Mouse (Mus musculus) duodenum, adult 2 months (tissue): ENCODE measurements around the gene Taar8c. TPM values are rescaled to one million over a fixed set of nuclear protein-coding genes. Genes with fewer than 3 reads are reported as not detected.

Experiments
- polyA plus RNA-seq: library from polyadenylated mRNA; depleted of rRNA; stranded (reverse); fragments of >200 nt; gene quantifications from 2 replicates; pipeline ENCODE4 v1.2.3, GENCODE M21; 2012; ENCODE audit warnings: low replicate concordance; rRNA removed

Gene Taar8c
- 0.22 TPM in 1 of 2 replicates, not detected in the other for polyA plus RNA-seq

DNA sequence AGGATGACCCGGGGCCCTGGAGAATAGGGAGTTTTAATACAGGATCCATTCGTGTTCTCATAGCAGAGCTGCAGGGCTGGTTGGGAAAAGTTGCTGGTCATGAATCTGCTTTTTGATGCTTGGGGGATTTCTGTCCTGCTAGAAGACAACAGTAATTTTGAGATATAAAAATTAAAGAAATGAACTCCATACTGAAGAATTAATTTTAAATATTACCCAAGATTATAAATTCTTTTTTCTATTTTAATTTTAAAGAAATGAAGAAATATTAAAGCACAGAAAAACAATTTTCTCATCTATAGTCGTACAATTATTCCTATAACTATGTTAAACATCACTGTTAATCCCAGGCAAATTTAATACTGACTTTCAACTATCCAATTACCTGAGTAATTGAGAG lies at the start of gene Taar8c:
Taar8c (minus strand) TSS at position 101 of the 400 bp plus-strand sequence.

GRCm38 (mm10) chr10:24149135-24149781 lies 47.5 kb upstream of the Taar8c start, which contains the start of gene Stx7:
TSS of gene Stx7 (plus strand) at chr10:24149302.

GRCm38 (mm10) chr10:24109434-24109833 lies 7.7 kb upstream of the Taar8c start, which contains the start of gene Taar9:
TSS of gene Taar9 (minus strand) at chr10:24109534.

DNA sequence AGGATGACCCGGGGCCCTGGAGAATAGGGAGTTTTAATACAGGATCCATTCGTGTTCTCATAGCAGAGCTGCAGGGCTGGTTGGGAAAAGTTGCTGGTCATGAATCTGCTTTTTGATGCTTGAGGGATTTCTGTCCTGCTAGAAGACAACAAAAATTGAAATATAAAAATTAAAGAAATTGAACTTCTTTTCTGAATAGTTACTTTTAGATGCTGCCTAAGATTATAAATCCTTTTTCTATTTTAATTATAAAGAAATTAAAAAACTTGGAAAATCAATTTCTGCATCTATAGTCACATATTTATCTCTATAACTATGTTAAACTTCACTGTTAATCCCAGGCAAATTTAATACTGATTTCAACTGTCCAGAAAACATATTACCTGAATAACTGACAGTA lies 9.5 kb downstream of the Taar8c start, which contains the start of gene Taar8b:
Taar8b (minus strand) TSS at position 101 of the 400 bp plus-strand sequence.

DNA sequence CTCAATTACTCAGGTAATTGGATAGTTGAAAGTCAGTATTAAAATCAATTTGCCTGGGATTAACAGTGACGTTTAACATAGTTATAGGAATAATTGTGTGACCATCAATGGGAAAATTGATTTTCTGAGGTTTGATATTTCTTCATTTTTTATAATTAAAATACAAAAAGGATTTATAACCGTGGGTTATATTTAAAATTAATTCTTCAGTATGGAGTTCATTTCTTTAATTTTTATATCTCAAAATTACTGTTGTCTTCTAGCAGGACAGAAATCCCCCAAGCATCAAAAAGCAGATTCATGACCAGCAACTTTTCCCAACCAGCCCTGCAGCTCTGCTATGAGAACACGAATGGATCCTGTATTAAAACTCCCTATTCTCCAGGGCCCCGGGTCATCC lies 25.5 kb downstream of the Taar8c start, which contains the start of gene Taar8a:
Taar8a (plus strand) TSS at position 301 of the 400 bp plus-strand sequence.

Other genes starting within 250 kb of the Taar8c start
- gene Vnn1, start 207.2 kb downstream of the Taar8c start, polyA plus RNA-seq = 5.2 and 38.5 TPM in 2 replicates
- gene Taar1, start 181.6 kb downstream of the Taar8c start, polyA plus RNA-seq = not detected in 2 replicates
- gene Taar2, start 163.3 kb downstream of the Taar8c start, polyA plus RNA-seq = not detected in 2 replicates
- gene Taar3, start 152.4 kb downstream of the Taar8c start, polyA plus RNA-seq = not detected in 2 replicates
- gene Taar4, start 141.4 kb downstream of the Taar8c start, polyA plus RNA-seq = not detected in 2 replicates
- not detected in 2 replicates for gene Taar5, start 131.2 kb downstream of the Taar8c start, polyA plus RNA-seq
- gene Taar6, start 116.3 kb downstream of the Taar8c start, polyA plus RNA-seq = not detected in 2 replicates
- not detected in 2 replicates for gene Taar7a, start 108.4 kb downstream of the Taar8c start, polyA plus RNA-seq
- not detected in 2 replicates for gene Taar7b, start 102.0 kb downstream of the Taar8c start, polyA plus RNA-seq
- gene Taar7d, start 74.7 kb downstream of the Taar8c start, polyA plus RNA-seq = not detected in 2 replicates
- gene Taar7e, start 64.3 kb downstream of the Taar8c start, polyA plus RNA-seq = not detected in 2 replicates
- gene Taar7f, start 52.4 kb downstream of the Taar8c start, polyA plus RNA-seq = not detected in 2 replicates
- not detected in 2 replicates for gene Taar8a, start 25.4 kb downstream of the Taar8c start, polyA plus RNA-seq
- gene Taar8b, start 9.6 kb downstream of the Taar8c start, polyA plus RNA-seq = 0.11 TPM in 1 of 2 replicates, not detected in the other
- 0.09 TPM in 1 of 2 replicates, not detected in the other for gene Taar9, start 7.6 kb upstream of the Taar8c start, polyA plus RNA-seq
- 33.6 and 42.2 TPM in 2 replicates for gene Stx7, start 47.4 kb upstream of the Taar8c start, polyA plus RNA-seq
- 2.2 and 9.5 TPM in 2 replicates for gene Moxd1, start 121.6 kb upstream of the Taar8c start, polyA plus RNA-seq